Mouse (Mus musculus): ENCODE results near the gene Nrip1. TPM values are rescaled to one million over a fixed set of nuclear protein-coding genes. Genes with fewer than 3 reads are reported as not detected.

The Nrip1 gene
- total and polyA plus RNA-seq, 2 experiments from 2014 or later = 29.5 to 33.7 TPM

- no peak overlapping the region for H3K4me3 ChIP-seq (ENCODE audit: low read depth, low read length)
- no peaks in the 10 kb centered on the region for H3K27me3 ChIP-seq (ENCODE audit: insufficient read depth, low read length)
- no peak for DNase-seq (ENCODE audit: low spot score)
- H3K4me2 ChIP-seq (ENCODE audit: low read depth, low read length, poor library complexity, severe bottlenecking) = no peak overlapping the region
- 87% methylated on average over 12 of the region's 12 CpGs for WGBS
- no peak for TF ChIP-seq CTCF (IDR thresholded peaks at IDR 0.05)
- no peak for ATAC-seq (ENCODE audit: low FRiP score)
- no peak overlapping the region for H3K9ac ChIP-seq (replicated peaks; ENCODE audit: low read length, poor library complexity, severe bottlenecking)
- H3K4me1 ChIP-seq (ENCODE audit: insufficient read depth, low read length) = 0 out of 2 replicates have a peak, but pooled peaks cover 7% of the 10 kb centered on the region
- H3K9me3 ChIP-seq (ENCODE audit: low read length) = no peaks in the 10 kb centered on the region
- no peaks in the 10 kb centered on the region for H3K36me3 ChIP-seq (ENCODE audit: insufficient read depth, low read length)
- no peak overlapping the region for H3K27ac ChIP-seq (ENCODE audit: low read depth, low read length)
These were observed 59.3 kb downstream of the Nrip1 start for GRCm38 (mm10) chr16:76314013-76314950.

DNA sequence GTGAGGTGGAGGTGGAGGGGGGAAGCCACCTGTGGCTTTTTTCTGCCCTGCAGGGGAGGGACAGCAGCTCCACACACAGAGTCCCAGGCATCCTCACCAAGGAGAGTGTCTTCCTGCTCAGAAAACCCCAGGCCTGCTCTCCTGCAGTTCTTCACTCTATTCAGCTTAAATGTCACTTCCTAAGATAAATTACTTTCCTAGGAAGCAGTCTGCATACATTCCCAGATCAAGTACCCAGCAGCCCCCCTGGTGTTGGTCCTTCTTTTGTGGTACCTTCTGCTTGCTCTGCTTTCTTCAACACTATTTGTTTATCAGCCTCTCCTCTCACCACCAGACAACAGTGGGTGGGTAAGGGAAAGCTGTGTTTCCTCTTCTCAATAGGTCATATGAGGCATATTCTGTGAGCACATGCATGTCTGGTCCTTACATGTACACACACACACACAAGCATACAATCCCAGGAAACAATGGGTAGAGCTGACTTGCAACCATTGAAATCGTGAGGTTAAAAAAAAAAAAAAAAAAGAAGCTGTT is 60.7 kb downstream of the Nrip1 start:
- ATAC-seq (ENCODE audit: low FRiP score) = no peak
- Histone ChIP-seq H3K36me3 (ENCODE audit: insufficient read depth, low read length) (no peaks in the 10 kb centered on the region), H3K4me1 (ENCODE audit: insufficient read depth, low read length) (no peaks in the 10 kb centered on the region), H3K4me3 (ENCODE audit: low read depth, low read length) (no peak overlapping the region), H3K27ac (ENCODE audit: low read depth, low read length) (no peak overlapping the region), H3K9ac (replicated peaks; ENCODE audit: low read length, poor library complexity, severe bottlenecking) (no peak overlapping the region), H3K27me3 (ENCODE audit: insufficient read depth, low read length) (no peaks in the 10 kb centered on the region), H3K9me3 (ENCODE audit: low read length) (no peaks in the 10 kb centered on the region), H3K4me2 (ENCODE audit: low read depth, low read length, poor library complexity, severe bottlenecking) (no peak overlapping the region)
- no peak for TF ChIP-seq CTCF (IDR thresholded peaks at IDR 0.05)
- 52% methylated on average over 1 of the region's 1 CpGs for WGBS
- no peak for DNase-seq (ENCODE audit: low spot score)

- H3K4me2 ChIP-seq (ENCODE audit: low read depth, low read length, poor library complexity, severe bottlenecking) = no peak overlapping the region
- DNase-seq (ENCODE audit: low spot score) = no peak
- 89% methylated on average over 2 of the region's 2 CpGs for WGBS
- no peaks in the 10 kb centered on the region for H3K27me3 ChIP-seq (ENCODE audit: insufficient read depth, low read length)
- TF ChIP-seq CTCF (IDR thresholded peaks at IDR 0.05) = no peak
- no peak for ATAC-seq (ENCODE audit: low FRiP score)
- H3K9ac ChIP-seq (replicated peaks; ENCODE audit: low read length, poor library complexity, severe bottlenecking) = no peak overlapping the region
- no peaks in the 10 kb centered on the region for H3K9me3 ChIP-seq (ENCODE audit: low read length)
- no peaks in the 10 kb centered on the region for H3K4me1 ChIP-seq (ENCODE audit: insufficient read depth, low read length)
- H3K4me3 ChIP-seq (ENCODE audit: low read depth, low read length) = no peak overlapping the region
- H3K27ac ChIP-seq (ENCODE audit: low read depth, low read length) = no peak overlapping the region
- no peaks in the 10 kb centered on the region for H3K36me3 ChIP-seq (ENCODE audit: insufficient read depth, low read length)
These were observed 62.8 kb downstream of the Nrip1 start for GRCm38 (mm10) chr16:76310791-76311190.

DNA sequence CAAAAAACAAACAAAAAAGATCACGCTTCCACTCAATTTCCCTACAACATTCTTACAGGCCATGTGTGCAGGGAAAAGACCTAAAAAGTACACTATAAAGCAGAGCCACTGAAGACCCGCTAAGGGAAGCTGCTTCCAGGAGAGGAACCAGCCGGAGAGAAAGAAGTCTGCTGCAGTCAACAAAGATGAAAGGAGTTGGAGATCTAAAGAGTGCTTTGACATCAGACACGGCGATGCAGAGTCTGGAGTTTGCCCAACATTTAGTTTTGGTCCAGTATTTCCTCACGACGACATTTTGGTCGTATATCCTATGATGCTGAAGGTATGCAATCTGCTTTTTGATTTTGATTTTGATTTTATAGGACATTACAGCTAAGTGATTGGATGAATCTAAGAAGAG is 63.3 kb downstream of the Nrip1 start:
- TF ChIP-seq CTCF (IDR thresholded peaks at IDR 0.05) = no peak
- WGBS = 61% methylated on average over 8 of the region's 8 CpGs
- no peaks in the 10 kb centered on the region for H3K27me3 ChIP-seq (ENCODE audit: insufficient read depth, low read length)
- no peak overlapping the region for H3K4me2 ChIP-seq (ENCODE audit: low read depth, low read length, poor library complexity, severe bottlenecking)
- no peaks in the 10 kb centered on the region for H3K4me1 ChIP-seq (ENCODE audit: insufficient read depth, low read length)
- H3K9me3 ChIP-seq (ENCODE audit: low read length) = no peaks in the 10 kb centered on the region
- no peaks in the 10 kb centered on the region for H3K36me3 ChIP-seq (ENCODE audit: insufficient read depth, low read length)
- H3K9ac ChIP-seq (replicated peaks; ENCODE audit: low read length, poor library complexity, severe bottlenecking) = no peak overlapping the region
- no peak overlapping the region for H3K27ac ChIP-seq (ENCODE audit: low read depth, low read length)
- DNase-seq (ENCODE audit: low spot score) (no peak), ATAC-seq (ENCODE audit: low FRiP score) (no peak)
- H3K4me3 ChIP-seq (ENCODE audit: low read depth, low read length) = no peak overlapping the region

GRCm38 (mm10) chr16:76309280-76309679 is 64.3 kb downstream of the Nrip1 start:
- TF ChIP-seq CTCF (IDR thresholded peaks at IDR 0.05) = no peak
- H3K4me3 ChIP-seq (ENCODE audit: low read depth, low read length) = no peak overlapping the region
- no peak overlapping the region for H3K27ac ChIP-seq (ENCODE audit: low read depth, low read length)
- WGBS = 68% methylated on average over 7 of the region's 7 CpGs
- DNase-seq (ENCODE audit: low spot score) (no peak), ATAC-seq (ENCODE audit: low FRiP score) (no peak)
- H3K9ac ChIP-seq (replicated peaks; ENCODE audit: low read length, poor library complexity, severe bottlenecking) = no peak overlapping the region
- no peaks in the 10 kb centered on the region for H3K36me3 ChIP-seq (ENCODE audit: insufficient read depth, low read length)
- H3K27me3 ChIP-seq (ENCODE audit: insufficient read depth, low read length) = no peaks in the 10 kb centered on the region
- H3K9me3 ChIP-seq (ENCODE audit: low read length) = no peaks in the 10 kb centered on the region
- no peak overlapping the region for H3K4me2 ChIP-seq (ENCODE audit: low read depth, low read length, poor library complexity, severe bottlenecking)
- H3K4me1 ChIP-seq (ENCODE audit: insufficient read depth, low read length) = no peaks in the 10 kb centered on the region

- H3K36me3 ChIP-seq (ENCODE audit: insufficient read depth, low read length) = no peaks in the 10 kb centered on the region
- no peak overlapping the region for H3K4me3 ChIP-seq (ENCODE audit: low read depth, low read length)
- ATAC-seq (ENCODE audit: low FRiP score) (no peak), DNase-seq (ENCODE audit: low spot score) (no peak)
- 73% methylated on average over 3 of the region's 3 CpGs for WGBS
- no peak for TF ChIP-seq CTCF (IDR thresholded peaks at IDR 0.05)
- H3K9me3 ChIP-seq (ENCODE audit: low read length) = no peaks in the 10 kb centered on the region
- no peak overlapping the region for H3K4me2 ChIP-seq (ENCODE audit: low read depth, low read length, poor library complexity, severe bottlenecking)
- H3K9ac ChIP-seq (replicated peaks; ENCODE audit: low read length, poor library complexity, severe bottlenecking) = no peak overlapping the region
- H3K27me3 ChIP-seq (ENCODE audit: insufficient read depth, low read length) = no peaks in the 10 kb centered on the region
- no peaks in the 10 kb centered on the region for H3K4me1 ChIP-seq (ENCODE audit: insufficient read depth, low read length)
- H3K27ac ChIP-seq (ENCODE audit: low read depth, low read length) = no peak overlapping the region
These were observed 66.6 kb downstream of the Nrip1 start for GRCm38 (mm10) chr16:76307039-76307438.

All from midbrain, postnatal 0 days (tissue).